Mouse (Mus musculus): Measurements from ENCODE around the gene Ascc1. TPM values are rescaled to one million over a fixed set of nuclear protein-coding genes. Genes with fewer than 3 reads are reported as not detected.

Gene Ascc1
- total RNA-seq, 2 experiments from 2014 or later = 24.3 to 29.9 TPM

DNA sequence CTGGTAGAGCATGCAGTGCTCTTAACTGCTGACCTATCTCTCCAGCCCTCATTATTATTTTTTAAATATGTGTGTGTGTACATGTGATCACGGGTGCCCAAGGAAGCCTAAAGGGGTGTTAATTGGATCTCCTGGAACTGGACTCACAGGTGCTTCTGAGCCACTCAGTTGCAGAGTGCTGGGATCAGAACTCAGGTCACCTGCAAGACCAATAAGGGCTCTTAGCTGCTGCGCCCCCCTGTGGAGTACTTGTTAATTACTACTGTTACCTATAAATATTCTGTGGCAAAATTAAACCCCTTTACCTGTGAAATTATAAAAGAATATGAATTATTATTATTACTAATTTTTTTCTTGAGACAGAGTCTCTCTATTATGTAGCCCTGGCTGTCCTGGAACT lies 2.7 kb downstream of the Ascc1 start:
- ATAC-seq (ENCODE audit: poor library complexity, severe bottlenecking) = no peak

- ATAC-seq (ENCODE audit: poor library complexity, severe bottlenecking) = peak; percentile 54
These were observed 6.5 kb downstream of the Ascc1 start for GRCm38 (mm10) chr10:60009115-60009514.

GRCm38 (mm10) chr10:60016223-60016622 lies 13.6 kb downstream of the Ascc1 start:
- ATAC-seq (ENCODE audit: poor library complexity, severe bottlenecking) = no peak

DNA sequence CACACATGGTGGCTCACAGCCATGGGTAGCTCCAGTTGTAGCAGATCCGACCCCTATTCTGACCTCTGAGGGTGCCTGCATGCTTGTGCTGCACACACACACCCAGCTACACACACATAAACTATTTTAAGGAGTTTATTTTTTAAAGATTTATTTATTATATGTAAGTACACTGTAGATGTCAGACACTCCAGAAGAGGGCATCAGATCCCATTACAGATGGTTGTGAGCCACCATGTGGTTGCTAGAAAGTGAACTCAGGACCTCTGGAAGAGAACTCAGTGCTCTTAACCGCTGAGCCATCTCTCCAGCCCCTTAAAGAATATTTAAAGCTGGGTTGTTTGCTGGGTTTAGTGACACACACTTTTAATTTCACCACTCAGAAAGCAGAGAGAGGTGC lies 16.7 kb downstream of the Ascc1 start:
- no peak for ATAC-seq (ENCODE audit: poor library complexity, severe bottlenecking)

DNA sequence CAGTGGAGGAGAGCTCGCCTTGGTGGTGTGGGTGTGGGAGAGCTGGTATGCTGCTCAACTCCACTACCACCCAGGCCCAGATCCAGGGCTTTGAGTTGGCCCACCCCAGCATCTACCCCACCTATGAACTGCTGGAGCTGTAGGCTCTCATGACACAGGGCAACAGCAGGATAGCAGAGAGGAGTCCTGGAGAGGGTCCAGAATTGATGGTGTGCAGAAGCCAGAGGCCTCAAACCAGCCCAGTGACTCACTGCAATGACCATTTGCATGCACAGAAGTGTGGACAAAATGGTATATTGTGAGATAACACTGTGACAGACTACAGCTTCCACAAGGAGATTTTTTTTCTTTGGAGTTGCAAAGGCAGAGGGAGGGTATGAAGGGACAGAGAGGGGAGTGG lies 21.1 kb downstream of the Ascc1 start:
- ATAC-seq (ENCODE audit: poor library complexity, severe bottlenecking) = no peak

DNA sequence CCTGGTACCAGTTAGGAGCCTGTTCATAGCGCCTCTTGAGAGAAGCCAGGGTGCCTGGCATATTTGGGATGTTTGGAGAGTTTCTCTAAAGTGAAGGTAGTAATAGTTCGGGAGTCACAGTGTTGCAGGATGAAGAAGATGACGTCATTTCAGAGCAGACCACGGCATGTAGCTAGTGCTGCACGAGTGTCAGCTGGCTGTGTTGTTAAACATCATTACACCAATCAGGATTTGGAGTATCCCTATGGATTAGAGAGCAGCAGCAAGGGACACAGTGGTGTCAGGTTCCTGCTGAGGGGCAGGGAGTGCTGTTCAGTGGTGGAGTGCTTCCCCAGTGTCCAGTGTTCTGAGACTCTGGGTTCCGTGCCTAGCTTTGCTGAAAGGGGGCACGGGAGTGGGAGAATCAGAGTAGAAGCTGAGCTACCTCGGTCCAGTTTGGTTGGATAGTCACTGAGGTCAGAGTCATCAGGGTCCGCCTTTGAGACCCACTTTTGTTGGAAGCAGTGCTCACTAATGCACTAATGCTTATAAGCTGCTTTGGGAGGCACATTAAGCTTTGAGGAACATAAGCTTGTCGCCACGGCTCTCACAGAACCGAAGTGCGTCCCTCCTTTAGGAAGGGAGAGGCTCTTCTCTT lies 24.3 kb downstream of the Ascc1 start:
- ATAC-seq (ENCODE audit: poor library complexity, severe bottlenecking) = no peak

DNA sequence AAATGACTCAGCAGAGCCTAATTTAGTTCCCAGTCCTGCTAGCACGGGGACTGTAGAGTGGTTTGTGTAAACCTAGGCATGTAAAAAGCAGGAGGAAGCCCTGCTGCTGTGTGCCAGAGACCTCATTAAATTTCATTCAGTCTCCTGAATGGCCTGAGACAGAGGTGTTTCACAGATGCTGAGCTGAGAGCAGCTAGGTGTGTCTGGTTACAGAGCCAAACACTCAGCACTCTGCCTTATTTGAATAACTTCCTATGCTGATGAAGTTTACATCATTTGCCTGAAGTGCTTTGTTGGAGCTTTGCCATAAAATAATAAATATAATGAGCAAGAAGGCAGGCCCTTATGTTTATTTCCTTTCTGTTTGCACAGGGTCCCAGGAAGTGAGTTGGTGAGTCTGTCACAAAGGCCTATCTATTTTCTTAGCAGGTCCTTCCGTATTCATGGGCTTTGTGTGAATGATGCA lies 25.0 kb downstream of the Ascc1 start:
- no peak for ATAC-seq (ENCODE audit: poor library complexity, severe bottlenecking)

- ATAC-seq (ENCODE audit: poor library complexity, severe bottlenecking) = no peak
These were observed 25.6 kb downstream of the Ascc1 start for GRCm38 (mm10) chr10:60028181-60028580.

DNA sequence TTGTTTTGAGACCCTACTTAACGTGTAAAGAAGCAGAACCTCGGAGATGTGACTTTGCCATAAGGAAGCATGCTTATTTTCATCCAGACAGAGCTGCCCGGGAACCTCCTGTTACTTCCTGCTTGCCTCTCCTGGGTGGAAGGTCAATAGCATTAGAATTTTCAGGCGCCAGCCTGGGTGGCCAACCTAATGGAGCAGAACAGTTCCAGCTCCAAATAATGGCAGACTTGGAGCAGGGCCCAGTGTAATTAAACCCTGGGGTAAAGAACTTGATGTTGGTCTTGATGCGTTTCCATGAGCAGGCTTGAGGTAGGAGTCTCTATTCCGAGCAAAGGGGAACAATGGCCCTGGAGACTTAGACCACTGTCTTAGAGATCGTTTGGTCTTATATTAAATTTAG lies 26.4 kb downstream of the Ascc1 start:
- ATAC-seq (ENCODE audit: poor library complexity, severe bottlenecking) = no peak

GRCm38 (mm10) chr10:60029387-60029786 lies 26.8 kb downstream of the Ascc1 start:
- ATAC-seq (ENCODE audit: poor library complexity, severe bottlenecking) = no peak

DNA sequence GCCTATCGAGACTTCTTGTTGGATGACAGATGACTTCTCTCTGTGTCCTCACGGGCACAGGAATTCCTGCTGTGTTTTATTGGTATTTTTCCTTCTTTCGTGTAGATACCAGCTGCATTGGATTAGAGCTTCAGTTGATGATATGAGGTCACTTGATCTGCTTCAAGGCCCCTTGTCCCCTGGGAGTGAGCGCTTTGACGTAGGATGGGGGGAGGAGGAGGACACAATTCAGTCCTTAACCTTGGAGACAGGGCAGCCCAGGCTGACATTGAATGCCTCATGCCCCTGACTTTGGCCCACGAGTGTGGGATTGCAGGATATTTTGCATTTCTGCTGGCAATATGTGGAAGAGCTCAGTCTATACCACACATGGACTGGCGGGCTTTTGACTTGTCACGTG lies 29.0 kb downstream of the Ascc1 start:
- ATAC-seq (ENCODE audit: poor library complexity, severe bottlenecking) = no peak

- no peak for ATAC-seq (ENCODE audit: poor library complexity, severe bottlenecking)
These were observed 29.4 kb downstream of the Ascc1 start for GRCm38 (mm10) chr10:60031985-60032384.

- ATAC-seq (ENCODE audit: poor library complexity, severe bottlenecking) = no peak
These were observed 30.0 kb downstream of the Ascc1 start for GRCm38 (mm10) chr10:60032622-60033021.

GRCm38 (mm10) chr10:60033064-60033463 lies 30.5 kb downstream of the Ascc1 start:
- no peak for ATAC-seq (ENCODE audit: poor library complexity, severe bottlenecking)

- no peak for ATAC-seq (ENCODE audit: poor library complexity, severe bottlenecking)
These were observed 32.0 kb downstream of the Ascc1 start for GRCm38 (mm10) chr10:60034621-60035020.

- ATAC-seq (ENCODE audit: poor library complexity, severe bottlenecking) = no peak
These were observed 33.1 kb downstream of the Ascc1 start for GRCm38 (mm10) chr10:60035744-60036143.

DNA sequence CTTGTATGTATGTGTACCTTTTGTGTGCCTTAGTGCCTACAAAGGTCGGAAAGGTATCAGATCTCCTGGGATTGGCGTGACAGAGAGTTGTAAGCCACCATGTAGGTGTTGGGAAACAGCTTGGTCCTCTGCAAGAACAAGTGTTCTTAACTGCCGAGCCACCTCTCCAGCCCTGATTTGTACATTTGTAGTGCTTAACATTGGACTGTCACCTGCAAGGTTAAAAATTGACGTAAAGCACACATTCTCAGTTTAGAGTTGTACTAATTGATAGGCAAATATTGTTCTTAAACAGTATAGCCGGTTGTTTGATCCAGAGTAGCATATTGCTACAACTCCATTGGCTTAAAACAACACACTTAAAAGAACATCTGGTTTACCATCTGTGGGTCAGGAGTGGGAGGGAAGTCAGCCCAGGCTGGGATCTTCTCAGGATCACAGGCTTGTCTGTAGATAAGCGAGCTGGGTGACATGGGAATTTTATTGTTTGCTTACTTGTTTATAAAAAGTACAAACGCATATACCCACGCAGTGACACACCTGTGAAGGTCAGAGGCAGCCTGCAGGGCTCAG lies 39.8 kb downstream of the Ascc1 start:
- no peak for ATAC-seq (ENCODE audit: poor library complexity, severe bottlenecking)

DNA sequence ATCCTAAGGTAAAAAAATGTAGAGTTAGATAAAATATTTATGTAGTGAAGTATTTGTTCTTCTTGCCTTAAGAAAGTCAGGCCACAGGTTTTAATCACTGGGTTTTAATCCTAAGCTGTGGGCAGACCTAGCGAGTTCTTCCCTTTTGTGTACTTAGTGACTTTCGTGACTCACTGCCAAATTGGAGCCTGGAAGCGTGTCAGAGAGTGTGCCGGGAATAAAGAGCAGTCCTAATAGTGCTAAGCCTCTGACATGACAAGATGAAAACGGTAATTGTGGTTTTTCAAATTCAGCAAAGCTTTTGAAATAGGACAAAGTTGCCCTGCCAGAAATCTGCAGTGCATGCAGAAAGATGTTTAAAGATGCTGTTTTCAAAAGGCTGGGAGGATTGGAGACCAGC lies 44.1 kb downstream of the Ascc1 start:
- no peak for ATAC-seq (ENCODE audit: poor library complexity, severe bottlenecking)

- ATAC-seq (ENCODE audit: poor library complexity, severe bottlenecking) = no peak
These were observed 48.0 kb downstream of the Ascc1 start for GRCm38 (mm10) chr10:60050581-60050980.

DNA sequence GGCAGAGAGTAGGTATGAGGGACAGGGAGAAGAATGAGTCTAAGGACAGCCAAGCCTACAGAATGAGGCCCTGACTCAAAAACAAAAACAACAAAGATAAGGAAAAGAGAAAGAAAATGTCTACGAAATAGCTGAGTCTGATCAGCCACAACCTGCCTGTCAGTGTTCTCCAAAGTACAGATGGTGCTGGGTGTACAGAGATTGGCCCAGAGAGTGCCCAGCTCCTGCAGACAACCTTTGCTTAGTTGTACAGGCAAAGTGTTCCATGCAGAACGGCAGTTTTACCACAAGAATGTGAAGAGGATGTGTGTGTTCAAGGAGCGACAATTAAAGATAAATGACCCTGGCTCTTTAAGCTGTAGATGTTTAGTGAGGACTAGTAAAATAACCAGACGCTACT lies 50.5 kb downstream of the Ascc1 start:
- no peak for ATAC-seq (ENCODE audit: poor library complexity, severe bottlenecking)

- no peak for ATAC-seq (ENCODE audit: poor library complexity, severe bottlenecking)
These were observed 59.6 kb downstream of the Ascc1 start for GRCm38 (mm10) chr10:60062173-60062572.

DNA sequence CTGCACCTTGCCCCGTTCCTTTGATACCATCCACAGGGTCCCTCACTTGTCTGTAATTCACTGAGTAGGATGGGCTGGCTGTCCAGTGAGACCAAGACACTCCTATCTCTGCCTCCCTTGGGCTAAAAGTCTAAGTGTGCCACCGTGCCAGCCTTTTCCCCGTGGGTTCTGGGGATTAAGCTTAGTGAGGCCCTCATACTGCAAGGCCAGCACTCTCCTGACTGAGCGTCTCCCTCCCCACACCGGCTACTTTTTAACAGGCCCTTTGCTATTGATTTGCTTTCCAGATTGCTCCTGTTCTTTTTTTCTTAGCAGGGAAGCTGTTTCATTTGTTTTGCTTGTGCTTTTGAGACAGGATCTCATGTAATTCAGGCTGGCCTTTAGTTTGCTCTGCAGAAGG lies 60.3 kb downstream of the Ascc1 start:
- no peak for ATAC-seq (ENCODE audit: poor library complexity, severe bottlenecking)

DNA sequence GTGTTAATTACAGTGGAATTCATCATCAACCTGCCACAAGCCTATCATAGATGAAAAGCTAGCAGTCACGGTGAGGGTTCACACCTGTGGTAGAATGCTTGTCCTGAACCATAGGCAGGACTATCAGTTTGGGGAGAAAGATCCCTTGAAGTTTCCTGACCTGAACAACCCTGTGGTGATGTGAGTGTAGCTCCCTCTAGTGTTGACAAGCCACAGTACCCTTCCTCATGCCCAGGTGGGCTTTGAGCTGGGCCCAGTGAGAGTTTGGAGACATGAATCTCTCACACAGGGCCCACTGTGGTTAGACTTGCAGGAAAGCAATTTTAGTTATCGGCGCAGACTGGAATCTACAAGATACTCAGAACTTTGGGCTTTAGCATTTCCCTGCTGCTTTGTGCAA lies 63.9 kb downstream of the Ascc1 start:
- 0 out of 2 replicates have a peak, but pooled peaks have one; percentile 38 for ATAC-seq (ENCODE audit: poor library complexity, severe bottlenecking)
